In genomic region chr1:73184477-73184876, GRCm38 (mm10) we compare ENCODE assay signal across 23 mouse cellular contexts.
DNase-seq lines count a peak whose midpoint lies in the region; ATAC-seq lines count a peak whose summit lies in the region.
"Had no signal": no experiment of that assay in that cellular context is flagged by ENCODE, and none has a peak within 500 bp of the region (broad histone marks: within the 10 kb centered on the region; RNA-seq: fewer than 3 reads in every experiment).

No protein-coding gene starts in this region.

- H3K27me3 ChIP-seq in stomach, embryonic 16.5 days (ENCODE audit: control insufficient read depth, insufficient read depth, low read length) = no peaks in the 10 kb centered on the region
- H3K27me3 ChIP-seq: embryonic facial prominence, embryonic 12.5 days; forebrain, embryonic 13.5 days; forebrain, embryonic 15.5 days; Patski had no signal

- H3K4me2 ChIP-seq in stomach, embryonic 16.5 days (ENCODE audit: low read depth, low read length) = no peak overlapping the region
- H3K4me2 ChIP-seq: embryonic facial prominence, embryonic 12.5 days; forebrain, embryonic 13.5 days; forebrain, embryonic 15.5 days had no signal

- ATAC-seq in stomach, embryonic 16.5 days (ENCODE audit: insufficient read depth, low FRiP score) = peak; percentile 53; the same call in 1 of the 2 replicates
- ATAC-seq: activated CD4-positive, CD25-positive, alpha-beta regulatory T cell, adult 4 months; CD4-positive, CD25-positive, alpha-beta regulatory T cell, adult 4 months; forebrain, embryonic 13.5 days; forebrain, embryonic 15.5 days; Patski had no signal

- WGBS in stomach, embryonic 16.5 days = 48% methylated on average over 6 of the region's 6 CpGs

- intact Hi-C loops in heart, postnatal 10 days (cut with DNase I) = no loop called here

- peaks cover 3% of the 10 kb centered on the region; the same call in 1 of the 2 replicates for H3K4me1 ChIP-seq in stomach, embryonic 16.5 days (ENCODE audit: control insufficient read depth, insufficient read depth, low read length)
- H3K4me1 ChIP-seq: embryonic facial prominence, embryonic 12.5 days; forebrain, embryonic 13.5 days; forebrain, embryonic 15.5 days had no signal

- H3K4me3 ChIP-seq in stomach, embryonic 16.5 days (replicated peaks; ENCODE audit: low read length) = no peak overlapping the region
- H3K4me3 ChIP-seq: embryonic facial prominence, embryonic 10.5 days; embryonic facial prominence, embryonic 12.5 days; forebrain, embryonic 13.5 days; forebrain, embryonic 15.5 days had no signal

- no peaks in the 10 kb centered on the region for H3K9me3 ChIP-seq in stomach, embryonic 16.5 days (replicated peaks; ENCODE audit: control insufficient read depth, low read length)
- H3K9me3 ChIP-seq: embryonic facial prominence, embryonic 10.5 days; embryonic facial prominence, embryonic 12.5 days; forebrain, embryonic 13.5 days; forebrain, embryonic 15.5 days; G1E had no signal

- peak overlapping the region; percentile 64 for H3K27ac ChIP-seq in stomach, embryonic 16.5 days (ENCODE audit: low read length)
- H3K27ac ChIP-seq: embryonic facial prominence, embryonic 10.5 days; embryonic facial prominence, embryonic 12.5 days; forebrain, embryonic 13.5 days; forebrain, embryonic 15.5 days had no signal

- no peaks in the 10 kb centered on the region for H3K36me3 ChIP-seq in stomach, embryonic 16.5 days (ENCODE audit: control insufficient read depth, insufficient read depth, low read length)
- H3K36me3 ChIP-seq: embryonic facial prominence, embryonic 10.5 days; embryonic facial prominence, embryonic 12.5 days; forebrain, embryonic 15.5 days; G1E had no signal

- no peak overlapping the region for H3K9ac ChIP-seq in stomach, embryonic 16.5 days (ENCODE audit: low read length)
- H3K9ac ChIP-seq: embryonic facial prominence, embryonic 12.5 days; forebrain, embryonic 13.5 days; forebrain, embryonic 15.5 days had no signal

- peak; percentile 76 for DNase-seq in heart, adult 11 months
- no peak for DNase-seq in heart, postnatal 10 days
- DNase-seq in urinary bladder, postnatal 14 days (ENCODE audit: low spot score) = peak; percentile 11
- DNase-seq in urinary bladder, postnatal 4 days (ENCODE audit: low spot score in 2 of 2) = no peak
- DNase-seq in spleen, adult 12 weeks (ENCODE audit: low spot score) = no peak
- DNase-seq: adrenal gland, adult 8-10 months; adrenal gland, postnatal 14 days; adrenal gland, postnatal 36 days; B cell, adult 2 months; cerebellum, adult 11-12 months; cerebellum, adult 2 months; cerebellum, adult 9-10 months; cerebellum, postnatal 10 days; cerebellum, postnatal 25 days had no signal

Comparison
In these comparisons a context has a peak if more than half of its experiments do, and no peak if none do; other contexts are left out.
1. DNase-seq: peak in heart, adult 11 months (single experiment) and urinary bladder, postnatal 14 days (single experiment); none in heart, postnatal 10 days (0 of 2), urinary bladder, postnatal 4 days (0 of 2) and spleen, adult 12 weeks (single experiment).